19 mouse cellular contexts compared by ENCODE assay signal in the genomic region with DNA sequence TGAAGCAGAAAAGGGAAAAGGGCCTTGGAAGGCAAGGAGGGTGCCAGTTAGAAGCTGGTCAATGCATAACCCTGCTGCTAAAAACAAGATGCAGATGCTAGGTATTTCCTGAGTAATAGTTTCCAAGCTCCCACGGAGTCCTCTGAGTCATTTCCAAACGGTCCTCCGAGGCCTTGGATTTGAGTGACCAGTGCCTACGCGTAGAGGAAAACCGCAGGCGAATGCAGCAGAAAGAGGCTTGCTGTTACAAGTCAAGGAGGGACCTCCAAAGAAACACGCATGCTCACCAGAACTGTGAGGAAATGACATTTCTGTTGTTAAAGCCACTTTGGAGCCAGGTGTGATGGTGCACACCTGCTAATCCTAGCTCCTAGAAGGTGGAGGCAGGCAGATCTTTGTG. TPM values are rescaled to one million over a fixed set of nuclear protein-coding genes. Genes with fewer than 3 reads are reported as not detected.
"Had no signal": no experiment of that assay in that cellular context is flagged by ENCODE, and none has a peak within 500 bp of the region (broad histone marks: within the 10 kb centered on the region; RNA-seq: fewer than 3 reads in every experiment).

No protein-coding gene starts in this region.

- ATAC-seq: liver, postnatal 0 days had no signal

- H3K4me2 ChIP-seq: limb, embryonic 12.5 days; liver, embryonic 13.5 days; lung, embryonic 15.5 days; midbrain, embryonic 11.5 days had no signal

- H3K36me3 ChIP-seq: liver, embryonic 13.5 days; lung, embryonic 15.5 days had no signal

- H3K27me3 ChIP-seq: limb, embryonic 12.5 days; liver, embryonic 13.5 days; lung, embryonic 15.5 days had no signal

- H3K4me3 ChIP-seq: limb, embryonic 12.5 days; liver, embryonic 13.5 days; lung, embryonic 15.5 days; megakaryocyte, embryonic 14.5 days had no signal

- H3K27ac ChIP-seq: kidney, postnatal 0 days; limb, embryonic 12.5 days; liver, embryonic 13.5 days; lung, embryonic 15.5 days; macrophage had no signal

- H3K9ac ChIP-seq: limb, embryonic 12.5 days; liver, embryonic 13.5 days; liver, postnatal 0 days; lung, embryonic 15.5 days had no signal

- H3K9me3 ChIP-seq: limb, embryonic 12.5 days; liver, embryonic 13.5 days; lung, embryonic 15.5 days; megakaryocyte, embryonic 14.5 days had no signal

- DNase-seq: kidney, postnatal 36 days; layer of hippocampus, adult 9-11 months; liver; liver, embryonic 13.5 days; liver, postnatal 0 days; lung, postnatal 14 days; right cerebral cortex, postnatal 4 days; spleen, adult 18-20 months; thymus, postnatal 36 days had no signal

- H3K4me1 ChIP-seq: limb, embryonic 12.5 days; lung, embryonic 15.5 days had no signal

RNA-seq across cellular contexts. Expression of gene Tmed6, which starts 42.0 kb away (rescaled TPM):
- total RNA-seq: layer of hippocampus, adult 18-20 months; left cerebral cortex, postnatal 36 days; midbrain, postnatal 0 days had no signal
- polyA plus RNA-seq: limb, embryonic 12.5 days; macrophage; midbrain, embryonic 11.5 days; midbrain, postnatal 0 days; neural tube, embryonic 14.5 days had no signal
